8 mouse cellular contexts compared by ENCODE assay signal in the genomic region with DNA sequence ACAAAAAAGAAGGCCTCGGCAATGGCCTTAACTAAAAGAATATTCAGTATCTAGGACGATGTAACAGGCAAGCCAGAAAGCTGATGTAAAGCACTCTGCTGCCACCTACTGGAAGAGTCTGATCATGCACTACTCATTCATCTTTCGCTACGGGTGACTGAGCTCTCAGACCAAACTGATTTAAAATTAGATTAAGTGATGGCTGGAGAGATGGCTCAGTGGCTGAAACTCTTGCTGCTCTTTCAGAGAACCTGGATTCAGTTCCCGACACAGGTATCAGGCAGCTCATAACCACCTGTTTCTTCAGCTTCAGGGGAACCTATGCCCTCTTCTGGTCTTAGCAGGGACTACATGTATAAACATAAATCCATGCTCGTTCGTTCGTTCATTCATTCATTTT. TPM values are rescaled to one million over a fixed set of nuclear protein-coding genes. Genes with fewer than 3 reads are reported as not detected.
A peak's percentile ranks its signal among the peaks of the same experiment; 100 is the strongest.
DNase-seq lines count a peak whose midpoint lies in the region; ATAC-seq lines count a peak whose summit lies in the region.

No protein-coding gene starts in this region.

- peak; percentile 45 for DNase-seq in WW6 (ENCODE audit: low read depth, low spot score)
- peak; percentile 74 to 81 for DNase-seq in cerebellum, postnatal 25 days
- DNase-seq in frontal cortex, postnatal 25 days (ENCODE audit: low spot score in 2 of 2): peak; percentile 64 to 74
- DNase-seq in layer of hippocampus, postnatal 36 days: peak; percentile 62 to 76
- DNase-seq in lung, postnatal 36 days: peak; percentile 92
- peak; percentile 74 for DNase-seq in retina, postnatal 7 days (ENCODE audit: low read depth, low spot score)
- peak; percentile 71 for DNase-seq in urinary bladder, postnatal 25 days (ENCODE audit: low spot score)

- H3K4me1 ChIP-seq in hindbrain, embryonic 13.5 days (replicated peaks): no peaks in the 10 kb centered on the region

- H3K4me3 ChIP-seq in hindbrain, embryonic 13.5 days: no peak overlapping the region

- no peaks in the 10 kb centered on the region for H3K27me3 ChIP-seq in hindbrain, embryonic 13.5 days

- peaks cover 34% of the 10 kb centered on the region for H3K36me3 ChIP-seq in hindbrain, embryonic 13.5 days

- no peak overlapping the region for H3K27ac ChIP-seq in hindbrain, embryonic 13.5 days

- WGBS in hindbrain, embryonic 13.5 days: 24% methylated on average over 8 of the region's 8 CpGs

- no peak overlapping the region for H3K4me2 ChIP-seq in hindbrain, embryonic 13.5 days

- no peaks in the 10 kb centered on the region for H3K9me3 ChIP-seq in hindbrain, embryonic 13.5 days

- ATAC-seq in hindbrain, embryonic 13.5 days (ENCODE audit: low FRiP score): peak; percentile 66; the same call in 1 of the 2 replicates

- H3K9ac ChIP-seq in hindbrain, embryonic 13.5 days: no peak overlapping the region

RNA-seq across cellular contexts. Expression of gene Asb7, which starts 27.8 kb away (rescaled TPM):
- polyA plus RNA-seq in hindbrain, embryonic 13.5 days (2015; fragmentation: Nextera tagmentation; extraction: Ambion mirVana): 16.7 and 18.3 TPM in 2 replicates
- total RNA-seq in layer of hippocampus, postnatal 36 days (2021): 10 to 100 TPM; 16.6 to 18.3 TPM

RNA-seq across cellular contexts. Expression of gene Lins1, which starts 28.1 kb away (rescaled TPM):
- polyA plus RNA-seq in hindbrain, embryonic 13.5 days (2015; fragmentation: Nextera tagmentation; extraction: Ambion mirVana): 17.0 and 17.1 TPM in 2 replicates
- total RNA-seq in layer of hippocampus, postnatal 36 days (2021): 10 to 100 TPM in 1 of 2 experiments, 1 to 10 TPM in 1; 9.7 to 10.1 TPM
